Mouse (Mus musculus): ENCODE measurements around the gene Acad10.

DNA sequence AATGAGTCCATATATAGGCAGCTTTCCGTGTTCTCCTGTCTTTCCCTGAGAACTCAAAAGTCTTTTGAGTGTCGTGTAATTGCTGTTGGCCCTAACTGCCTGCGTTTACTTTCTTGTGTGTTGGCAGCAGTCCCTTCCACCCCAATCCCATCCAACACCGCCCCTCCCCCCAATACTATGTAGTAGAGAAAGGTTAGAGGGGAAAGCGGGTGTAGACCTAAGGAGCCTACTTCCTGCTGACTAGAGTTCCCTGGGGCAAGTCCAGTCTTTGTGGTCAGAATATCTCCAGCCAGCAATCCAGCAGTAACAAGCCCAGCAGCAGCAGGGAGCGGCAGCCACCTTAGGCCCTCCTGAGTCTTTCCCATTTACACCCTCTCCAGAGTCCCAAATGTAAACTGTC lies 8.1 kb upstream of the Acad10 start:
- TF ChIP-seq CTCF (conservative IDR thresholded peaks at IDR 0.05; ENCODE audit: low read length) (no peak), POU5F1 (IDR thresholded peaks at IDR 0.05; ENCODE audit: borderline replicate concordance, low read length) (no peak)

Measured in E14TG2a.4 (cell line).